Mouse (Mus musculus): ENCODE results near the gene Kctd10.

Gene Kctd10

DNA sequence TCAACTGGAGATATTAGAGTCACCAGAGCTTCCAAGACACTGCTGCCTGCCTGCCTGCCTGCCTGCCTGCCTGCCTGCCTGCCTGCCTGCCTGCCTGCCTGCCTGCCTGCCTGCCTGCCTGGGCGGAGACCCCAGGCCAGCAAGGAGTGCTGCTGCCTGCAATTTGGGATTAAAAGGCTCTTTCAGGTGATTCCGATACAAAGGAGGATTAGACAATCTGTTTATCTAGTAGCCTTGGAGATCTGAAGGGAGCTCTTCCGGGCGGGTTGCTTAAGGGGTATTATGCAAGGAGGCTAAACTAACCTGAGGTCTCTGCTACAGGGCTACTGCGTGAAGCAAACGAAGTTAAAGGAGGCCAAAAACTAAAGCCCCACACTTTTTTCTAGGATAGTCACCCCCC is 1.4 kb downstream of the Kctd10 start:
- DNase-seq (ENCODE audit: low read depth), result no peak

DNA sequence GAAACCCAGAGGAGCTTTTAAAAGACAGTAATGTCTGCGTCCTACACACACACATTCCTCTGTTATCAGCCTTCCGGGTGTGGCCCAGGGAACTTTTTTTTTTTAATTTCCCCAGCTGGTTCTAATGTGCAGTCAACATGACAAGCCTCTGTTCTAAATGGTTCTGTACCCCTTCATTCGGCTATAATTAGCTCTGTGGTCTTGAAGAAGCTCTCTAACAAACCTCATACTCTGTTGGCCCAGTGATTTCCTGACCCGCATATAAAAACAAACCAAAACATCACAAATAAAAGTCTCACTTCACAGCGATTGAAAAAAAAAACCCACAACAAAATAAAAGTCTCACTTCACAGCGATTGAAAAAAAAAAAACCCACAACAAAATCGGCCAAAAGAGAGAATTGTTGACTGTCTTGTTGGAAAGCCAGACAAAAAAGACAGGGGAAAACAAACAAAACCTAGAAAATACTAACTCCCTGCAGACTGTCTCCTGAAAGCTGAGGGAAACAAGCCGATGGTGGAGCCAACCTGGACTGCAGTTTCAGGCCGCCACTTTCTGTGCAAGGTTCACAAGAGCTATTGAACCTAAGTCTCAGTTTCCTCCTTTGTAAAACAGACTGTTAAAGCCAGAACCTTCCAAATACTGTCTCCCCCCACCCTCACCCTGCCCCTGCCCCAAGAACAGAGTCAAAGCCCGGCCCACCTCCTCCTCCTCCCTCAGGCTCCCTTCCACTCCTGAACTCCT is 2.0 kb downstream of the Kctd10 start:
- DNase-seq (ENCODE audit: low read depth), result no peak

DNA sequence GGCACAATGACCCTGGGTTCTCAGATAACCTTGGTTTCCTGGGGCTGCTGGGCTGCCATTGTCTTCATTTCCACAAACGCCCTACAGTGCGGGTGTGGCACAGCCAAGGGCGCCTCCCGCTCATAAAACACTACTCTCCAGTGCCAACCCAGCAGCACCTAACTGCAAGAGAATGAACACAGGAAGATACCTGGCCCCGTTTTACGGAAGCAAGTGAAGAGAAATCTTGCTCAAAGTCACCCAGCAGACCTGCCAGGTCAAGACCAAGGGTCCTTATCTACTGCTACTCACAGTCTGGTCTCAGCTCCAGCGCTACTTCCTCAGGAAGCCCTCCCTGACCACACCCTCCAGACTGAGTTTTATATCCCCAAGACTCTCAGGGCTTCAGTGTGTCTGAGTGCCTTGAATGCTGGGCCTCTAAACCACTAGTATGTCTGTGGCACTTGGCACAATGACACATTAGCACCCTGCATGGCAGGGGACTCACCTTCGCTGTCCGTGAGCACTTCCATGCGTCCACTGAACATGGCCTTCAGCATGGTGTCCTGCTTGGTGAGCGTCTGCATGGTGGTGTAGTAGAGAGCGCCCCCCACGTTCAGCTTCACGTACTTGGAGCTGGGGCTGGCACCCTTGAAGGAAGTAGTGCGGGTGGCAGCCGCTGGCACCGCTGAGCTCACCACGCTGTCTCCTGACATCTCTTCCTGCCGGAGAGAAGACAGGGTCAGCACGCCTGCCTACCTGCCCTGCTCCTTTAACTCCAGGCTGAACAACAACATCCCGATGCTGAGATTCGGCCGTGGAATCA is 5.7 kb downstream of the Kctd10 start:
- no peak for DNase-seq (ENCODE audit: low read depth)

DNA sequence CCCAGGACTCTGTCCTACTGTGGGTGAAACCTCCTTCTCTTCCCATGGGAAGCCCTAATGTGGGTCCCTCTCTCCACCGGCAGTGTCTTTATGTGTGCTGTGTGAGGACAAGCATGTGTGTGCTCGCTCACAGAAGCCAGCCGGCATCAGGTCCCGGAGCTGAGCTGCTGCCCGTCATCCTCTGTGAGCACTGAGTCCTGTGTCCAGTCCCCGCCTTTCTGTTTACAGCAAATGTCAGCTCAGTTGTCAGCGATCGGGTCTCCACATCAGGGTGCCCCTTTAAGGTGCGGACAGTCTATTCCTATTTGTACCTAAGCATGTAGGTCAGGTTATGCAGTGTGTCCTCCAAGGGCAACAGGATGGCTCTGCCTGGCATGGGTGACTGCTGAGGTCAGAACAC is 6.7 kb downstream of the Kctd10 start:
- no peak for DNase-seq (ENCODE audit: low read depth)

DNA sequence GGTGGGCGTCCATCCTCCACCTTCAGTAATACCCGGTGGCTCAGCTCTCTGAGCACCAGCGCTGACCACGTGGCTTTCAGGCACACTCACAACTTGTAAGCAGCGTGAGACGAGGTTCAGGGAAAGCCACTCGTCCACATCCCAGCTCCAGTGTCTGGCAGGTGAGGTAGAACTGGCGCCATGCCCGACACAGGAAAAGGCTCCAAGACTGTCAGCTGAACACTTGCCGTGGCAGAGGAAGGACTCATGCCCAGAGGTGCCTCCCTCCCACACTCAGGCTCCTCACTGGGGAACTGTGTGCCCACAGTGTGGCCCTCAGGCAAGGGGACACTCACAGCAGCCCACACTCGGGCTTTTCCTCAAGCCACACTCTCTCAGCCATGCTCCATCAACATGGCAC is 7.1 kb downstream of the Kctd10 start:
- no peak for DNase-seq (ENCODE audit: low read depth)

DNA sequence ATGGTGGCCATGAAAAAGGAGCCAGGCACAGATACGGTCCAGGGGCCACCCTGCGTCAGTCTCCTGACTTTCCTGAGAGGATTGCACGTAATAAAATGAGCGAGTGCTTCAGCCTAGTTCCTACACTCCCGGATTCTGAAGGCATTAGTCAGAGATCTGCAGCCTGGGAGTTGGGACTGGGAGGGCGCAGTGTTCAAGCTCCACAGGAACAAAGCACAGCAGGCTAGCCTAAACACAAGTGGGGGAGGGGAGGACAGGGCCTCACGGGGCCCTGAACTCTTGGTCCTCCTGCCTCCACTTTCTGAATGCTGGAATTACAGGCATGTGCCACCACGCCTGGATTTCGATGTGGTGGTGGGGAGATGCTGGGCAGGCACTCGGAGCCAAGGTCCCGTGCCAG is 7.7 kb downstream of the Kctd10 start:
- DNase-seq (ENCODE audit: low read depth), result no peak

DNA sequence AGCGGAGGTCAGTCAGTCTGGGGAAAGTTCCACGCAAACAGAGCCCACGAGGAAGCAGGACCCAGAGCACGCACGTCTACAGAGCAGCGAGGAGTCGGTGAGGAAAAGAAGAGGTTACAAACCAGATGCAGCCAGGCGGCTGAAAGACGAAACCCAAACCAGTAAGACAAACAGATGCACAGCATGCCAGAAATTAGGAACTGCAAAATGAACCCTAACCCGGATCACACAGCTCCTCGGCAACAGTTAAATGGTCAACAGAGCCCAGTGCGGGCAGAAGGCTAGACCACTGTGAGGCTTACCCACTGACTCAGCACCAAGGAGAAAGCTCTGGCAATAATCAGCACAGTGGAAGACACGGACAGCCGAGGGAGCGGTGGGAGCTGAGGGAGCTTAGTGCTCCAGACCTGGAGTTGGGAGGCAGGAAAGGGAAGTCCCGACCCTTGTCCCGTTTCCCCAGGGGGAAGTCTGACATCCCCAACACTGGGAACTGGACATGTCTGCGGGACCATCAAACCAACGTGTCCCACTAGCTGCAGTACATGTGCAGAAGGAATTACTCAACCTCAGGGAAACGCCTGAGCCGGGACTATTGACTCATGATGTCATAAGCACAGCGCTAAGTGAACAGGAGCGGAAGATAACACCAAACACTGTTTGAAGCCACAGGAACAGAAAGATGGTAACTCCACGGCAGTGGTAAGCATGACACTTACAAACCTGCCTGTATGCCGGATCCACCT is 8.4 kb downstream of the Kctd10 start:
- DNase-seq (ENCODE audit: low read depth), result no peak

DNA sequence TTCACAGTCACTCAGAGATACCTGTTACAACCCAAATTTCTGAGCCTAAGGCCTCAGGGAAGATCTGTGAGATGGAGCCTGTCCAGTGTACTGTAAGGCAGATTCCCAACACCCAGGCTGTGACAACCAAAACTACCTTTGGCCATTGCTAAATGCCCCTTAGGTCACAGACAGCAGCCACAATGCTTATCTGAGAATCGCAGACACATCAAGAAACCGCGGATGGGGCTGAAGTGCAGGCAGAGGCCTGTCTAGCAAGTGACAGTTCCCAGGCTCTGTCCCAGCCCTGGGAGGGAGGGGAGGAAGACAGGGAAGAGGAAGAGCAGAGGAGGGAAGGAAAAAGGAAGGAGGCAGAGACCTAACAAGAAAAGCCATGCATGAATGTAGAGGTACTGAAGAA is 9.0 kb downstream of the Kctd10 start:
- DNase-seq (ENCODE audit: low read depth), result no peak

DNA sequence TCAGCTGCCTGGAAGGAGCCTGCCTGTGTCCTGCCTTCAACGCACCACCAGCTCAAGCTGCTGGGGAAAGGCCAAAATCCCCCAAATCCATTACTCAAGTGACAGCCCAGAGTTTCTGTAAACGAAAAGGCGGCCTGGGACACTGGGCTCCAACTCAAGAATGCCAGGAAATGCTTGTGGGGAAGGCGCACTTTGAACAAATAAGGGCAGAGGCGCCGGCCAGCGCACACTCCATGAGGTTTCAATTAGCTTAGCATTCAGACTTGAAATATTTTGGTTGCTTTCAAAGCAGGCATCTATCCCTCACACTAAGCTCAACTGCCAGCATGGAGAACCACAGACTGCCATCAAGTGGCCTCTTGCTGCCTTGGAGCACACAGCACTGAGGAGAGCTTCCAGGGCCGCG is 9.9 kb downstream of the Kctd10 start:
- no peak for DNase-seq (ENCODE audit: low read depth)

DNA sequence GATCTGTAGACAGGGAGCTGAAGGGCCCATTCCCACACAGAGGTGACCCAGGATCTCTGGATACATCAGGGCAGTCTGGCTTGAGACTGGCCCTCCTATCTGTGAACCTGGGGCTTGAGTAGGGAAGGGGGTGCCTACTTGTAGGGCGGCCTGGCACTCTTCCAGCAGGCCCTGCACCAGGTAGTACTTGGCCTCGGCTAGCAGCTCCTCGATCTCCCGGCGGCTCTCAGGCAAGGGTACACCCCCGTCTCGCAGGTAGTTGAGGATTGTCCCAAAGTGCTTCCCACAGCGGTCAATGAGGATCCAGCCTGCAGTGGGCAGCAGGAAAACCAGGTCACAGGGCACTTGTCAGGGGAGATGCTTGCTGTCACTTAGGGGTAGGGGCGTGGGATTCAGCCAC is 10.4 kb downstream of the Kctd10 start:
- no peak for DNase-seq (ENCODE audit: low read depth)

DNA sequence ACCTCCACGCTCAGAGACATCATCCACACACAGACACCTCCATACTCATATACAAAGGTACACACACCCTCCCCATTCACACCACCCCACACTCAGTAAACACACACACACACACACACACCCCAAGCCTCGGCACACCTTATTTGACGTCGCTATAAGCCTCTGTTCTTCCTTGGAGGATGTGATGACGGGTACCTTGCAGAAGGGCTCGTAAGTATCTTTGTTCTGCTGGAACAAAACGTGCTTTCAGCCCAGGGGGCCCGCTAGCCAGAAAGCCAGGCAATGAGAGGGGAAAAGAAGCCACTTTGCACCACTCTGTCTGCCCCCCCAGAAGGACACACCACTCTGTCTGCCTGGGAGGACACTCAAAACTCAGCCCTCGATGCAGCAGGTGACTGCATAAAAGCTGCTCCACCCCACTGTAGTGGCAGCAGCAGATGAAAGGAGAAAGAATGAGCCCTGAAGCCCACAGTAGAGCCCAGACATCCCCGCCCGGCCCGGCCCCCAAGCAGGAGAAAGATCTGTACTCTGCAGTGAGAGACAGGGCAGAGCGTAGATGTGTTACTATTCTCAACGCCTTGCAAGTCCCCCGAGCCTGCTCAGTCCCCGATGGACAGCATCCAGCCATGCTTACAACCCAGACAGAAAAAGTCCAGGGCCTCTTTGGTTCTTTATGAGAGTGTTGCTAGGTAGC is 11.4 kb downstream of the Kctd10 start:
- DNase-seq (ENCODE audit: low read depth), result no peak

DNA sequence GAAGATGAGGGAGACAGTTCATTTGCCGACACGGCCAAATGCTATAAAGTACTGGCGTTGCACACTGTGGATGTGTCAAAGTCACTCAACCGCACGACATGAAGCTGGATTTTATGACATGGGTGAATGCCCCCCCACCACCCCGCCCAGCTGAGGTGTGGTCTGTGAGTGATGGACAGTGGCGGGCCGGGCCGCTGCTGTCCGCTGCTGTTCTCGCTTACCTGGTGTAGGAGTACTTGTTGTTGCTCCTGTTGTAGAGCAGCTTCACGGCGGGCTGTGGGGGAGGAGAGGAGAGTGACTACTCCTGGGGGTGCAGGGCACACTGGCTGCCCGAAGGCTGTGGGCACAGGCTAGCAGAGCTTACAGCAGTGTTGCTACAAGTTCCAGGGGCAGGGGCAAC is 12.2 kb downstream of the Kctd10 start:
- DNase-seq (ENCODE audit: low read depth), result no peak

DNA sequence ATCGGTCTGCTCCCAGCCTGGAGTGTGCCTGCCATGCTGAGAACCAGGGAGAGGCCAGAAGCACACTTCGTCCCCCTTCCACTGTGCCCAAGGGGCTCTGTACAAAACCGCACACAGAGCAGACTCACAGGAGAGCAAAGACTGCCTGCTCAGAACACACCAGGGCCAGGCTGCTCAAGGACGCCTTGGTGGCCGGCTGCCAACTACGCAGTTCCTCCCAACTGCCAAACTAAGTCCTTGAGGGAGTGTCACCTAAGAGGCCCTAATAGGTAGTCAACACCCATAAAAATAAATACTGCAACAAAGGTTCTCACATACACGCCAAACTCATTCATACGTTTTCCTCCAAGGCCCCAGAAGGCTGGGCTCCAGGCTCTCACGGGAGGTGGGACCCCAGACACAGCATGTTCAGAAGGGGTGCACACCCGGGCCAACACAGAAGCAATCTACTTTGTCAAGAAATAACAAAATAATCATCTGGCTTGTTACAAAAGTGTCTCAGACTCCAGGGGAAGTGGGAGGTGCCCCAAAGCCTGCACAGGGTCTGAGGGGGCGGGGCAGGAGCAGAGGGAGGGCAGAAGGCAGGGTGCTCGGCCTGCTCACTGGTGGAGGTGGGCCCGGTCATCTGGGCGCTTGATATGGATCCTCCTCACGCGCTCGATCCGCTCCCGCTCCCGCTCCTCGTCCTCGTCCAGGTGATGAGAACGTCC is 15.1 kb downstream of the Kctd10 start:
- no peak for DNase-seq (ENCODE audit: low read depth)

DNA sequence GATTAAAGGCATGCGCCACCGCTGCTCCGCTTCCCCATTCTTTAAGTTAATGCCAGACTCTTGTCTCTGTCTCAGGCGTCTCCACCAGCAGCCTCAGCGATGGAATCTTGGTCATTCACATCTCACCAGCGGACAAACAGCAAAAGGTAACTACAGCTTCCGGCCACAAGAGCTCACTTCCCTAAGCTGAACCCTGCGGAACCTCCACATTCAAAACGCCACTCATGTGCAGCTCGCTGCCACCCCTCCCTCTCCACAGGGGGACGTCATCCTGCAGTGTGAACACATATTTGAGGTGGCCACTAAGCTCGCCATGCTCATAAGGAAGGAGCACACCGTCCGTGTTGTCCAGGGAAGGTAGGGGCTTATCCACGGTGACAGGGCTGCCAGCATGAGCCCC is 19.3 kb downstream of the Kctd10 start:
- no peak for DNase-seq (ENCODE audit: low read depth)

DNA sequence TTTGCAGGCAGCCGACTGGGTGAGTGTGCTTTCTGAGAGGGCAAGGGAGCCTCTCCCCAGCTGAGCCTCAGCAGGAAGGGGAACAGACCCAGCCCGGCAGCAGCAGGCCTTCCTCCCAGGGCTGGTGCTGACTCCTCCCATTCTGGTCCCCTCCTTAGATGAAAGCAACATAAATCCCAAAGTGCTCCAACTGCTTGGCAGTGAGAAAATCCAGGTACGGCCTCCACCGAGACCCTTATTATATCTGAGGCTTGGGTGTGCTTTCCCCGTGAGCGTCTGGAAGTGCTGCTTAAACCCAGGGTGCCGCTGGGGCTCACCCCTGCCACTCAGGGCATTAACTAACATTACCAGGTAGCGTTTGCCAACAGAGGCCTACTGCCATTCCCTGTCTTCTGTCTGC is 20.7 kb downstream of the Kctd10 start:
- no peak for DNase-seq (ENCODE audit: low read depth)

DNA sequence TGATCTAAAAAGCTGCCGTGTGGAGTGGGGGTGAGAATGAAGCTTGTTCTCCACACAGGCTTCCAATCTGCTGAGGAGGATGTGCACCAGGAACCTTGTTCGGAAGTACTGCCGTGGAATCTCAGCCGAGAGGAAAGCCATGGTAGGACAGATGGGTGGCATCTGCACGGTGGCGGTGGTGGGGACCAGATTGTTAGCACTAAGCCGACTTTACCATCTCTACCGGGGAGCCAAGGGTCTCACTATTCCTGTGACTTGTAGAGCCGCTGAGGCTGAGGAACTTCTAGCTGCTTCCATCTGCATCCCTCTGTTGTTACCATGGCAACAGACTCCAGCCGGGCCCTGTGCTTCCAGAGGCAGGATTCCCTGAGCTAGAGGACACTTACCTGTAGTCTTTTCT is 21.5 kb downstream of the Kctd10 start:
- no peak for DNase-seq (ENCODE audit: low read depth)

DNA sequence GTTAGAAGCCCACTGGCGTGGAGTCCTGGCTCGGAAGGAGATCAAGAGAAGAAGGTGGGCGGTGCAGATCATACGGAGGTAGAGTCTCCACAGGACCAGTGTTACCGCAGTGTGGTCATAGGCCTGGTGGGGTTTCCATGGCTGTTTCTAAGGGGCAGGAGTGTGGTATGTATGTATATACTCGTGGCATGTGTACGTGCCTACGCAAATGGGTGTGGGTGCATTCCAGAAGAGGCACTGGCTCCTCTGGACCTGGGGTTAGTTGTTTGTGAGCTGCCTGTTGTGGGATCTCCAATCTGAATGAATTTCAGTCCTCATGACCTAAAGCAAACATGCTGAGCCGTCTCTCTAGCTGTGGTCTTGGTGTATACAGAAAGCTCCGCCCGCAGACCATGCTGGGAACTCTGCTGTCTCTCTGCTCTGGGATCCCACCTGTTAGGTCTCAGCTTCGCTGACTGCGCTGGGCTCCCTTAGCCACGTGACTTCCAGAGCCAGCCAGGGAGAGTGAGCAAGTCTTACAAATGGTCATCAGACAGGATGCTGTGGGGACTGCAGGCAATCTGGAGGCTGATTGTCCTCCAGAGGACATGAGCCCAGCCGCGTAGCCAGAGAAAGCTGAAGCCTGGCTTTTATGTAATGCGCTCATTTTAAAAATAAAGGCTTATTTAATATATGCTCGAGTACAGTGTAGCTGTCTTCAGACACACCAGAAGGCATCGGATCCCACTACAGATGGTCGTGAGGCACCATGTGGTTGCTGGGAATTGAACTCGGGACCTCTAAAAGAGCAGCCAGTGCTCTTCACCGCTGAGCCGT is 23.2 kb downstream of the Kctd10 start:
- no peak for DNase-seq (ENCODE audit: low read depth)

DNA sequence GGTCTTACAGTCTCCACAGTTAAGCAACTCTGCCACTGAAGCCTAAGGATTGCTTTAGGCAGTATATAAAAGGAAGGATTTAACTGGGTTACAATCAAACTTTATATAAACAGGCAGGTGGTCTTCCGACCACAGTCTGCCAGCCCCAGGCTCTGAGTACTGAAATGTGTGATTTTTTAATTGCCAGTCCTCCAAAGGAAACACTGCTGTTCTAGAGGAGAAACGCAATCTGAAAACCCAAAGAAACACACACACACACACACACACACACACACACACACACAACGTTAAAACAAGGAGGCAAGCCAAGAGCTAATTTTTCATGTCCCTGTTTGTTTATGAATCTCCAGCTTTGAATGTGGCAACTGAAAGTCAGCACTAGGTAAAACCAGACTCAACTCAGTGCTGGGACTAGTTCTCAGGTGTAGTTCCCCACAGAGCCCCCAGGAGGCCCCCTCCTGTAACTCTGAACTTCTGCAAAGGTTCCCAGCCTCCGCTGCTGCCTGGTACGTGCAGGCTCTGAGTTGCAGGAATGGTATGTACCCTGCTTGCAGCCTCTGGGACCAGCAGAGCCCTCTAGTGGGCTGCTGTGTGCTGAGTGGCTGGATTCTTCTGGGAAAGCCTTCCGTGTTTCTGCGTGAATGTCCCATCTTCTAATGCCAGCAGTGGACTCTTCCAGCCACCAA is 23.9 kb downstream of the Kctd10 start:
- DNase-seq (ENCODE audit: low read depth), result peak; percentile 82

DNA sequence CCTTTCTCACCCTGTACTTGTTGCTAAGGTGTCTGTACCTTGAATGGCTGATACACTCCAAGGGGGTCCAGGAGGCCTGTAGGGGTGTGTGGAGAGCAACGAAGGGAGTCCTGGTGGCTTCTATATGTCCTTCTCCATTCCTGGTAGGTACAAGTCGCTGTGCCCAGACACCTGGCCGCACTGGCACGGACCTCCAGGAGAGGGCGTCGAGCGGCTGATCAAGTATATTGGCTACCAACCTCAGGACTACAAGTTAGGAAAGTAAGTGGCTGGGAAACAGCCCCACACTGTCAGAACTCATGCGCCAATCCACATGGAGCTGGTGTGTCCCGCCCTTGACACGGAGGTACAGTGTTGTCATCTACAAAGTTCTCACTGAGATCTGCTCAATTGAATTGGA is 28.8 kb downstream of the Kctd10 start:
- no peak for DNase-seq (ENCODE audit: low read depth)

DNA sequence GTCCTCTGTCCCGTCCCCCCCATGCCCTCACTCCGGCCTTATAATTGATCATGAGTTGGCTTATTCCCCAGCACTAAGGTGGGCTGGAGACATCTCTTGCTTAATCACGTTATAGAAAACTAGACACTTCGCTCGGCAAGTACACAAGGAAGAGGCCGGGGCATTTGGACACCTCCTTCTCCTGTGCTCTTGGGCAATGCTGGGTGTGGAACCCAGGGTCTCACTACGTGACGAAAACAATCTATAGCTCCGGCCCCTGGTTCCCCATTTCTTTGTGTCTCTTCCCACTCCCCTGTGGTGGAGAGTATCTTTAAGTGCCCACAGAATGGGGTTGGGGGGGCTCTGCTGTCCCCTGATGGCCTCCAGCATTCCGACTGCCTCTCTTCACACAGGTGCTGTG is 33.3 kb downstream of the Kctd10 start:
- DNase-seq (ENCODE audit: low read depth), result no peak
